25 mouse cellular contexts compared by ENCODE assay signal in genomic region chr11:43086309-43087050, GRCm38 (mm10). TPM values are rescaled to one million over a fixed set of nuclear protein-coding genes. Genes with fewer than 3 reads are reported as not detected.
DNase-seq lines count a peak whose midpoint lies in the region; ATAC-seq and TF ChIP-seq lines count a peak whose summit lies in the region.
"Had no signal": no experiment of that assay in that cellular context is flagged by ENCODE, and none has a peak within 500 bp of the region (broad histone marks: within the 10 kb centered on the region; RNA-seq: fewer than 3 reads in every experiment).

No protein-coding gene starts in this region.

- peak overlapping the region; percentile 9; the same call in 1 of the 2 replicates for H3K27ac ChIP-seq in limb, embryonic 11.5 days (replicated peaks; ENCODE audit: low read depth, low read length)
- H3K27ac ChIP-seq in limb, embryonic 10.5 days = no peak overlapping the region
- H3K27ac ChIP-seq in hindbrain, embryonic 13.5 days = no peak overlapping the region
- H3K27ac ChIP-seq in hindbrain, postnatal 0 days = no peak overlapping the region
- no peak overlapping the region for H3K27ac ChIP-seq in midbrain, postnatal 0 days (ENCODE audit: low read depth, low read length)
- no peak overlapping the region for H3K27ac ChIP-seq in liver, embryonic 11.5 days (ENCODE audit: low read depth, low read length)
- H3K27ac ChIP-seq: embryonic facial prominence, embryonic 15.5 days; gastrocnemius, adult 2 months; layer of hippocampus, adult 2 months; liver, embryonic 15.5 days had no signal

- H3K4me3 ChIP-seq in limb, embryonic 11.5 days (ENCODE audit: low read depth, low read length) = no peak overlapping the region
- no peak overlapping the region for H3K4me3 ChIP-seq in limb, embryonic 10.5 days
- no peak overlapping the region for H3K4me3 ChIP-seq in hindbrain, embryonic 13.5 days
- no peak overlapping the region for H3K4me3 ChIP-seq in hindbrain, postnatal 0 days (ENCODE audit: low read length)
- H3K4me3 ChIP-seq in midbrain, postnatal 0 days (ENCODE audit: low read depth, low read length) = no peak overlapping the region
- no peak overlapping the region for H3K4me3 ChIP-seq in liver, embryonic 11.5 days (ENCODE audit: low read depth, low read length)
- H3K4me3 ChIP-seq: embryonic facial prominence, embryonic 15.5 days; gastrocnemius, adult 2 months; layer of hippocampus, adult 2 months; liver, embryonic 15.5 days had no signal

- no peak overlapping the region for H3K4me2 ChIP-seq in limb, embryonic 11.5 days (ENCODE audit: low read depth, severe bottlenecking)
- no peak overlapping the region for H3K4me2 ChIP-seq in hindbrain, embryonic 13.5 days
- H3K4me2 ChIP-seq in hindbrain, postnatal 0 days (ENCODE audit: low read depth, low read length) = no peak overlapping the region
- no peak overlapping the region for H3K4me2 ChIP-seq in midbrain, postnatal 0 days (ENCODE audit: low read depth, low read length, poor library complexity, severe bottlenecking)
- H3K4me2 ChIP-seq in liver, embryonic 11.5 days = no peak overlapping the region
- H3K4me2 ChIP-seq: embryonic facial prominence, embryonic 15.5 days; heart, embryonic 11.5 days; liver, embryonic 15.5 days had no signal

- H3K9ac ChIP-seq in limb, embryonic 11.5 days (ENCODE audit: low read length) = no peak overlapping the region
- H3K9ac ChIP-seq in hindbrain, embryonic 13.5 days = no peak overlapping the region
- H3K9ac ChIP-seq in hindbrain, postnatal 0 days (replicated peaks; ENCODE audit: low read length) = no peak overlapping the region
- H3K9ac ChIP-seq in midbrain, postnatal 0 days (replicated peaks; ENCODE audit: low read length, poor library complexity, severe bottlenecking) = no peak overlapping the region
- no peak overlapping the region for H3K9ac ChIP-seq in liver, embryonic 11.5 days (ENCODE audit: low read depth, low read length)
- H3K9ac ChIP-seq: embryonic facial prominence, embryonic 15.5 days; liver, embryonic 15.5 days had no signal

- no peak for TF ChIP-seq CTCF in hindbrain, postnatal 0 days (IDR thresholded peaks at IDR 0.05; ENCODE audit: low read depth)
- TF ChIP-seq CTCF in midbrain, postnatal 0 days (IDR thresholded peaks at IDR 0.05) = no peak

- no peaks in the 10 kb centered on the region for H3K4me1 ChIP-seq in limb, embryonic 11.5 days (ENCODE audit: control insufficient read depth, insufficient read depth, low read length)
- peaks cover 16% of the 10 kb centered on the region for H3K4me1 ChIP-seq in limb, embryonic 10.5 days
- peaks cover 4% of the 10 kb centered on the region; the same call in 1 of the 2 replicates for H3K4me1 ChIP-seq in hindbrain, embryonic 13.5 days (replicated peaks)
- H3K4me1 ChIP-seq in hindbrain, postnatal 0 days (ENCODE audit: insufficient read depth, low read length) = no peaks in the 10 kb centered on the region
- H3K4me1 ChIP-seq in midbrain, postnatal 0 days (ENCODE audit: insufficient read depth, low read length) = no peaks in the 10 kb centered on the region
- H3K4me1 ChIP-seq in liver, embryonic 11.5 days (replicated peaks; ENCODE audit: control insufficient read depth, insufficient read depth, low read length) = no peaks in the 10 kb centered on the region
- H3K4me1 ChIP-seq: embryonic facial prominence, embryonic 15.5 days; liver, embryonic 15.5 days had no signal

- peak; percentile 75; the same call in 1 of the 2 replicates for ATAC-seq in limb, embryonic 11.5 days (ENCODE audit: insufficient number of reproducible peaks, low FRiP score, low TSS enrichment, low read depth)
- ATAC-seq in hindbrain, embryonic 13.5 days (ENCODE audit: low FRiP score) = peak; percentile 80
- no peak for ATAC-seq in hindbrain, postnatal 0 days
- ATAC-seq in midbrain, postnatal 0 days (ENCODE audit: low FRiP score) = no peak
- no peak for ATAC-seq in megakaryocyte-erythroid progenitor cell, adult 5-6 weeks (replicated peaks; ENCODE audit: low FRiP score, low TSS enrichment, poor library complexity, severe bottlenecking)
- ATAC-seq in liver, embryonic 11.5 days (replicated peaks; ENCODE audit: low FRiP score) = no peak
- ATAC-seq: lung, postnatal 0 days had no signal

- WGBS in limb, embryonic 11.5 days = 45% methylated on average over 8 of the region's 8 CpGs
- 71% methylated on average over 8 of the region's 8 CpGs for WGBS in limb, embryonic 10.5 days
- 74% methylated on average over 8 of the region's 8 CpGs for WGBS in hindbrain, embryonic 13.5 days
- WGBS in hindbrain, postnatal 0 days = 64% methylated on average over 8 of the region's 8 CpGs
- WGBS in midbrain, postnatal 0 days = 69% methylated on average over 8 of the region's 8 CpGs
- WGBS in liver, embryonic 11.5 days = 75% methylated on average over 8 of the region's 8 CpGs

- H3K27me3 ChIP-seq in limb, embryonic 11.5 days (ENCODE audit: control insufficient read depth, insufficient read depth, low read length) = no peaks in the 10 kb centered on the region
- no peaks in the 10 kb centered on the region for H3K27me3 ChIP-seq in limb, embryonic 10.5 days (ENCODE audit: low read depth, poor library complexity, severe bottlenecking)
- H3K27me3 ChIP-seq in hindbrain, embryonic 13.5 days = no peaks in the 10 kb centered on the region
- H3K27me3 ChIP-seq in hindbrain, postnatal 0 days (ENCODE audit: insufficient read depth, low read length) = no peaks in the 10 kb centered on the region
- H3K27me3 ChIP-seq in midbrain, postnatal 0 days (ENCODE audit: insufficient read depth, low read length) = no peaks in the 10 kb centered on the region
- H3K27me3 ChIP-seq in liver, embryonic 11.5 days (replicated peaks; ENCODE audit: control insufficient read depth, insufficient read depth, low read length) = no peaks in the 10 kb centered on the region
- H3K27me3 ChIP-seq: embryonic facial prominence, embryonic 15.5 days; liver, embryonic 15.5 days had no signal

- H3K36me3 ChIP-seq in limb, embryonic 11.5 days (ENCODE audit: control insufficient read depth, insufficient read depth, low read length) = no peaks in the 10 kb centered on the region
- H3K36me3 ChIP-seq in limb, embryonic 10.5 days = no peaks in the 10 kb centered on the region
- H3K36me3 ChIP-seq in hindbrain, embryonic 13.5 days = no peaks in the 10 kb centered on the region
- no peaks in the 10 kb centered on the region for H3K36me3 ChIP-seq in hindbrain, postnatal 0 days (ENCODE audit: insufficient read depth, low read length)
- H3K36me3 ChIP-seq in midbrain, postnatal 0 days (ENCODE audit: insufficient read depth, low read length) = no peaks in the 10 kb centered on the region
- no peaks in the 10 kb centered on the region for H3K36me3 ChIP-seq in liver, embryonic 11.5 days (ENCODE audit: control insufficient read depth, insufficient read depth, low read length)
- H3K36me3 ChIP-seq: embryonic facial prominence, embryonic 15.5 days; liver, embryonic 15.5 days had no signal

- peak; percentile 29 for DNase-seq in limb, embryonic 11.5 days (ENCODE audit: low spot score)
- DNase-seq in limb, embryonic 10.5 days (ENCODE audit: low spot score) = no peak
- peak; percentile 9 for DNase-seq in hindbrain, postnatal 0 days (ENCODE audit: low spot score)
- DNase-seq in midbrain, postnatal 0 days (ENCODE audit: low spot score) = peak; percentile 40
- DNase-seq in gastrocnemius, adult 18-20 months (ENCODE audit: low spot score) = no peak
- no peak for DNase-seq in liver, embryonic 11.5 days (ENCODE audit: low spot score)
- DNase-seq: adrenal gland, adult 2 months; cerebellum, adult 9-11 months; gastrocnemius, adult 2 months; heart, postnatal 10 days; kidney, adult 2 months; kidney, postnatal 14 days; left cerebral cortex, postnatal 4 days; right cerebral cortex, postnatal 4 days had no signal

- no peaks in the 10 kb centered on the region for H3K9me3 ChIP-seq in limb, embryonic 11.5 days (ENCODE audit: control insufficient read depth, low read length)
- H3K9me3 ChIP-seq in limb, embryonic 10.5 days (replicated peaks) = no peaks in the 10 kb centered on the region
- H3K9me3 ChIP-seq in hindbrain, embryonic 13.5 days = no peaks in the 10 kb centered on the region
- no peaks in the 10 kb centered on the region for H3K9me3 ChIP-seq in hindbrain, postnatal 0 days (ENCODE audit: low read length)
- H3K9me3 ChIP-seq in midbrain, postnatal 0 days (ENCODE audit: low read length) = no peaks in the 10 kb centered on the region
- H3K9me3 ChIP-seq in liver, embryonic 11.5 days (ENCODE audit: control insufficient read depth, low read length) = no peaks in the 10 kb centered on the region
- H3K9me3 ChIP-seq: embryonic facial prominence, embryonic 15.5 days; liver, embryonic 15.5 days had no signal

RNA-seq across cellular contexts. Expression of gene Gm9972, which starts 50.9 kb away (rescaled TPM):
- not detected in 2 replicates for polyA plus RNA-seq in limb, embryonic 11.5 days (2014; fragmentation: Nextera tagmentation; extraction: Ambion mirVana)
- not detected in 2 replicates for polyA plus RNA-seq in limb, embryonic 10.5 days (2016; fragmentation: Nextera tagmentation; extraction: Ambion mirVana)
- 0.25 TPM in 1 of 2 replicates, not detected in the other for polyA plus RNA-seq in hindbrain, embryonic 13.5 days (2015; fragmentation: Nextera tagmentation; extraction: Ambion mirVana)
- total RNA-seq in hindbrain, postnatal 0 days (2014; rRNA removed) = not detected in 2 replicates
- not detected in 2 replicates for polyA plus RNA-seq in hindbrain, postnatal 0 days (2015; fragmentation: Nextera tagmentation; extraction: Ambion mirVana)
- not detected in 2 replicates for total RNA-seq in midbrain, postnatal 0 days (2014; rRNA removed)
- polyA plus RNA-seq in midbrain, postnatal 0 days (2015; fragmentation: Nextera tagmentation; extraction: Ambion mirVana) = not detected in 2 replicates
- total RNA-seq in gastrocnemius, adult 18-20 months (2021) = not detected
- total RNA-seq in megakaryocyte-erythroid progenitor cell, adult 5-6 weeks (2014; fragmentation: Nextera tagmentation) = not detected in 2 replicates
- total RNA-seq in megakaryocyte-erythroid progenitor cell, adult 5-6 weeks (2017) = not detected in 2 replicates
- polyA plus RNA-seq in liver, embryonic 11.5 days (2014; fragmentation: Nextera tagmentation; extraction: Ambion mirVana) = not detected in 2 replicates
- total RNA-seq: adrenal gland, adult 2 months; gastrocnemius, adult 2 months; heart, postnatal 10 days; layer of hippocampus, adult 2 months; left cerebral cortex, adult 18-20 months; left cerebral cortex, postnatal 4 days; megakaryocyte progenitor cell, adult 5-6 weeks had no signal
- polyA plus RNA-seq: adrenal gland, adult 2 months; gonadal fat pad, adult 2 months; heart, embryonic 11.5 days; kidney, adult 2 months; liver, embryonic 15.5 days; lung, postnatal 0 days; thymus, postnatal 0 days had no signal

Comparison
In these comparisons a context has a peak if more than half of its experiments do, and no peak if none do; other contexts are left out.
1. ATAC-seq: peak in limb, embryonic 11.5 days (single experiment) and hindbrain, embryonic 13.5 days (single experiment); none in hindbrain, postnatal 0 days (single experiment), midbrain, postnatal 0 days (single experiment), megakaryocyte-erythroid progenitor cell, adult 5-6 weeks (single experiment) and liver, embryonic 11.5 days (single experiment).
2. DNase-seq: peak in limb, embryonic 11.5 days (single experiment), hindbrain, postnatal 0 days (single experiment) and midbrain, postnatal 0 days (single experiment); none in limb, embryonic 10.5 days (single experiment), gastrocnemius, adult 18-20 months (single experiment) and liver, embryonic 11.5 days (single experiment).